In the genomic region with DNA sequence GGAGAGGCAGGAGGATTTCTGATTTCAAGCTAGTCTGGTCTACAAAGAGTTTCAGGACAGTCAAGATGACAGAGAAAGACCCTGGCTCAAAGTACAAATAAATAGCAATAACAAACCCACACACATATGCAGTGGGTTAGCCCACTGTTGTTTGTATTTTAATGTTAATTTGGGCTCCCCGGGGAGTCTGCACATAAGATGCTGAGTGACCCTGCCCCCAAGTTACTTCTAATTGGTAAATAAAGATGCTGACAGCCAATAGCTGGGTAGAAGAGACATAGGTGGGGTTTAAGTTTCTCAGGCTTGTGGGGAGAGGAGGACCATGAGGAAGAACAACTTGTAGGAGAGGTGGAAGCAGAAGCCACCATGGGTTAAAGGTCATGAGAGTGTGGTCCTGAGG, we compare ENCODE assay signal across 44 mouse cellular contexts. TPM values are rescaled to one million over a fixed set of nuclear protein-coding genes. Genes with fewer than 3 reads are reported as not detected.
"Had no signal": no experiment of that assay in that cellular context is flagged by ENCODE, and none has a peak within 500 bp of the region (broad histone marks: within the 10 kb centered on the region; RNA-seq: fewer than 3 reads in every experiment).

No protein-coding gene starts in this region.

- H3K4me1 ChIP-seq: heart, embryonic 10.5 days; heart, embryonic 15.5 days; hindbrain, embryonic 10.5 days; hindbrain, embryonic 12.5 days; intestine, embryonic 15.5 days; kidney, embryonic 15.5 days had no signal

- H3K4me2 ChIP-seq: heart, embryonic 11.5 days; heart, embryonic 12.5 days; heart, embryonic 13.5 days; heart, embryonic 15.5 days; hindbrain, embryonic 12.5 days; hindbrain, embryonic 13.5 days; hindbrain, embryonic 14.5 days; hindbrain, embryonic 15.5 days; intestine, embryonic 15.5 days; kidney, embryonic 15.5 days had no signal

- ATAC-seq: hindbrain, postnatal 0 days; inflammation-experienced regulatory T-cells, adult 6 months; intestine, embryonic 15.5 days; intestine, embryonic 16.5 days; intestine, postnatal 0 days had no signal

- DNase-seq: heart, postnatal 10 days; heart, postnatal 14 days; heart, postnatal 36 days; heart, postnatal 4 days; kidney, adult 11 months; kidney, adult 18-20 months; kidney, adult 2 months; kidney, adult 8-10 months; kidney, adult 9 months; kidney, postnatal 10 days; kidney, postnatal 14 days; kidney, postnatal 25 days; kidney, postnatal 36 days; kidney, postnatal 4 days; layer of hippocampus, adult 9-11 months; layer of hippocampus, postnatal 36 days had no signal

- H3K27ac ChIP-seq: heart, embryonic 10.5 days; heart, embryonic 13.5 days; heart, embryonic 15.5 days; hindbrain, embryonic 10.5 days; hindbrain, embryonic 12.5 days; hindbrain, embryonic 13.5 days; hindbrain, embryonic 14.5 days; hindbrain, embryonic 15.5 days; hindbrain, postnatal 0 days; intestine, embryonic 15.5 days; kidney, embryonic 15.5 days; kidney, postnatal 0 days; layer of hippocampus, adult 2 months; left cerebral cortex, adult 2 months had no signal

- H3K9ac ChIP-seq: heart, embryonic 12.5 days; heart, embryonic 13.5 days; heart, embryonic 15.5 days; hindbrain, embryonic 12.5 days; hindbrain, embryonic 13.5 days; hindbrain, embryonic 14.5 days; hindbrain, embryonic 15.5 days; intestine, embryonic 15.5 days; kidney, embryonic 15.5 days had no signal

- H3K27me3 ChIP-seq: heart, embryonic 12.5 days; heart, embryonic 13.5 days; heart, embryonic 15.5 days; hindbrain, embryonic 12.5 days; hindbrain, embryonic 13.5 days; hindbrain, embryonic 15.5 days; intestine, embryonic 15.5 days; kidney, embryonic 15.5 days had no signal

- H3K9me3 ChIP-seq: heart, embryonic 10.5 days; heart, embryonic 12.5 days; heart, embryonic 13.5 days; heart, embryonic 15.5 days; hindbrain, embryonic 12.5 days; hindbrain, embryonic 13.5 days; intestine, embryonic 15.5 days had no signal

- H3K4me3 ChIP-seq: heart, embryonic 10.5 days; heart, embryonic 12.5 days; heart, embryonic 13.5 days; heart, embryonic 15.5 days; hindbrain, embryonic 10.5 days; hindbrain, embryonic 12.5 days; hindbrain, embryonic 13.5 days; hindbrain, embryonic 15.5 days; intestine, embryonic 15.5 days; kidney, embryonic 15.5 days; layer of hippocampus, adult 2 months; left cerebral cortex, adult 2 months had no signal

RNA-seq across cellular contexts. Expression of a gene that starts 20.0 kb away (rescaled TPM):
- total RNA-seq: heart, postnatal 10 days; heart, postnatal 36 days; heart, postnatal 4 days; hematopoietic stem cell, adult 5-6 weeks; hindbrain, postnatal 0 days; layer of hippocampus, postnatal 14 days had no signal
- polyA plus RNA-seq: heart, embryonic 10.5 days; heart, embryonic 11.5 days; heart, embryonic 12.5 days; heart, embryonic 13.5 days; heart, embryonic 14.5 days; heart, embryonic 15.5 days; heart, embryonic 16.5 days; heart, postnatal 0 days; hindbrain, embryonic 10.5 days; hindbrain, embryonic 12.5 days; hindbrain, embryonic 13.5 days; hindbrain, embryonic 14.5 days; hindbrain, embryonic 15.5 days; hindbrain, postnatal 0 days; intestine, embryonic 14.5 days; intestine, embryonic 15.5 days; intestine, embryonic 16.5 days; intestine, postnatal 0 days; kidney, adult 2 months; kidney, embryonic 14.5 days; kidney, embryonic 15.5 days; kidney, embryonic 16.5 days; kidney, postnatal 0 days; large intestine, adult 2 months had no signal
